12 mouse cellular contexts compared by ENCODE assay signal in genomic region chr9:41525534-41525933, GRCm38 (mm10).
DNase-seq lines count a peak whose midpoint lies in the region; ATAC-seq and TF ChIP-seq lines count a peak whose summit lies in the region.
"Had no signal": no experiment of that assay in that cellular context is flagged by ENCODE, and none has a peak within 500 bp of the region (broad histone marks: within the 10 kb centered on the region; RNA-seq: fewer than 3 reads in every experiment).

No protein-coding gene starts in this region.

- no peak overlapping the region for H3K4me3 ChIP-seq in liver, embryonic 15.5 days (replicated peaks)
- no peak overlapping the region for H3K4me3 ChIP-seq in embryonic fibroblast, embryonic 13.5 days (ENCODE audit: insufficient read depth, low read length)
- H3K4me3 ChIP-seq in intestine, embryonic 15.5 days (replicated peaks), result no peak overlapping the region
- H3K4me3 ChIP-seq in neural tube, embryonic 15.5 days (replicated peaks), result no peak overlapping the region

- TF ChIP-seq POLR2A in embryonic fibroblast, embryonic 13.5 days (IDR thresholded peaks at IDR 0.05; ENCODE audit: low read depth, low read length), result no peak

- ATAC-seq in liver, embryonic 15.5 days (ENCODE audit: insufficient read depth), result no peak
- no peak for ATAC-seq in intestine, embryonic 15.5 days
- ATAC-seq in neural tube, embryonic 15.5 days (ENCODE audit: low FRiP score), result no peak
- ATAC-seq: activated CD4-positive, CD25-positive, alpha-beta regulatory T cell, adult 4 months had no signal

- peak overlapping the region; percentile 23; the same call in 1 of the 2 replicates for H3K4me2 ChIP-seq in liver, embryonic 15.5 days
- no peak overlapping the region for H3K4me2 ChIP-seq in intestine, embryonic 15.5 days (replicated peaks)
- no peak overlapping the region for H3K4me2 ChIP-seq in neural tube, embryonic 15.5 days
- H3K4me2 ChIP-seq: heart, embryonic 11.5 days had no signal

- H3K9me3 ChIP-seq in liver, embryonic 15.5 days (replicated peaks), result no peaks in the 10 kb centered on the region
- no peaks in the 10 kb centered on the region for H3K9me3 ChIP-seq in intestine, embryonic 15.5 days
- H3K9me3 ChIP-seq in neural tube, embryonic 15.5 days (replicated peaks), result no peaks in the 10 kb centered on the region

- no peaks in the 10 kb centered on the region for H3K36me3 ChIP-seq in liver, embryonic 15.5 days (replicated peaks)
- H3K36me3 ChIP-seq in intestine, embryonic 15.5 days, result no peaks in the 10 kb centered on the region
- no peaks in the 10 kb centered on the region for H3K36me3 ChIP-seq in neural tube, embryonic 15.5 days

- H3K27me3 ChIP-seq in liver, embryonic 15.5 days, result no peaks in the 10 kb centered on the region
- H3K27me3 ChIP-seq in intestine, embryonic 15.5 days (replicated peaks), result no peaks in the 10 kb centered on the region
- no peaks in the 10 kb centered on the region for H3K27me3 ChIP-seq in neural tube, embryonic 15.5 days (replicated peaks)

- DNase-seq in liver, result no peak
- no peak for DNase-seq in Muller cell, postnatal 12 days (ENCODE audit: inconsistent ontology term)
- DNase-seq in urinary bladder, adult 18-20 months (ENCODE audit: low spot score in 2 of 2), result no peak
- no peak for DNase-seq in embryo, embryonic 10 days (ENCODE audit: low spot score)
- DNase-seq: cerebellum, adult 11 months; thymus, postnatal 36 days had no signal

- 24% methylated on average over 1 of the region's 1 CpGs for WGBS in liver, embryonic 15.5 days (ENCODE audit: insufficient replicate concordance)
- 46% methylated on average over 1 of the region's 1 CpGs for WGBS in intestine, embryonic 15.5 days
- WGBS in neural tube, embryonic 15.5 days, result 50% methylated on average over 1 of the region's 1 CpGs

- TF ChIP-seq CTCF in embryonic fibroblast, embryonic 13.5 days (IDR thresholded peaks at IDR 0.05; ENCODE audit: borderline replicate concordance, insufficient read depth, low read length), result no peak

- H3K9ac ChIP-seq in liver, embryonic 15.5 days, result no peak overlapping the region
- no peak overlapping the region for H3K9ac ChIP-seq in intestine, embryonic 15.5 days
- no peak overlapping the region for H3K9ac ChIP-seq in neural tube, embryonic 15.5 days (replicated peaks)

- no peaks in the 10 kb centered on the region for H3K4me1 ChIP-seq in liver, embryonic 15.5 days (replicated peaks)
- H3K4me1 ChIP-seq in embryonic fibroblast, embryonic 13.5 days (ENCODE audit: control insufficient read depth, insufficient read depth, low read length), result peaks cover 21% of the 10 kb centered on the region
- peaks cover 7% of the 10 kb centered on the region; the same call in 1 of the 2 replicates for H3K4me1 ChIP-seq in intestine, embryonic 15.5 days (replicated peaks)
- peaks cover 41% of the 10 kb centered on the region for H3K4me1 ChIP-seq in neural tube, embryonic 15.5 days

- H3K27ac ChIP-seq in liver, embryonic 15.5 days (replicated peaks), result no peak overlapping the region
- H3K27ac ChIP-seq in embryonic fibroblast, embryonic 13.5 days (ENCODE audit: insufficient read depth, low read length), result peak overlapping the region; percentile 72
- 0 out of 2 replicates have a peak overlapping the region, but pooled peaks have one; percentile 19 for H3K27ac ChIP-seq in intestine, embryonic 15.5 days
- H3K27ac ChIP-seq in neural tube, embryonic 15.5 days (replicated peaks), result peak overlapping the region; percentile 79
